Mouse (Mus musculus) stomach, embryonic 16.5 days (tissue): ENCODE results near the gene Gm15013. TPM values are rescaled to one million over a fixed set of nuclear protein-coding genes. Genes with fewer than 3 reads are reported as not detected.

ENCODE experiments used
- ATAC-seq: fragments of 200-750 bp; cut with Nextera tagmentation; 2 replicates; pipeline ENCODE4 v1.8.0; 2017; ENCODE audit warnings: moderate number of reproducible peaks, moderate TSS enrichment; ENCODE audit not compliant: insufficient read depth, low FRiP score
- H3K27ac ChIP-seq: fragments of 300-500 bp; sonication (generic); 2 replicates; pipeline ENCODE4 v1.5.1; 2014; ENCODE audit warnings: low read length
- H3K27me3 ChIP-seq: fragments of 300-500 bp; sonication (generic); 2 replicates; pipeline ENCODE4 v1.6.1; 2014; ENCODE audit warnings: low read length, control low read depth, mixed read lengths; ENCODE audit not compliant: control insufficient read depth, insufficient read depth
- H3K36me3 ChIP-seq: fragments of 300-500 bp; sonication (generic); 2 replicates; pipeline ENCODE4 v1.6.1; 2014; ENCODE audit warnings: low read length; ENCODE audit not compliant: control insufficient read depth, insufficient read depth
- H3K4me1 ChIP-seq: fragments of 300-500 bp; sonication (generic); 2 replicates; pipeline ENCODE4 v1.6.1; 2014; ENCODE audit warnings: low read length, control low read depth, mixed read lengths; ENCODE audit not compliant: control insufficient read depth, insufficient read depth
- H3K4me2 ChIP-seq: fragments of 300-500 bp; sonication (generic); 2 replicates; pipeline ENCODE4 v1.6.1; 2014; ENCODE audit warnings: low read depth, low read length, mixed read lengths
- H3K4me3 ChIP-seq: fragments of 300-500 bp; sonication (generic); replicated peaks from 2 replicates; pipeline ENCODE4 v1.5.1; 2014; ENCODE audit warnings: mild to moderate bottlenecking, low read length
- H3K9ac ChIP-seq: fragments of 300-500 bp; sonication (generic); 2 replicates; pipeline ENCODE4 v1.6.1; 2014; ENCODE audit warnings: low read length
- H3K9me3 ChIP-seq: fragments of 300-500 bp; sonication (generic); replicated peaks from 2 replicates; pipeline ENCODE4 v1.6.1; 2016; ENCODE audit warnings: low read length, control low read depth; ENCODE audit not compliant: control insufficient read depth
- WGBS: fragments of 180-500 bp; shearing (Covaris S2); extraction: QIAGEN DNeasy Blood & Tissue Kit; methylation state at CpG from one replicate; pipeline ENCODE4 v1.1.7; 2014; 5-methylcytosine and 5-hydroxymethylcytosine counted together
- polyA plus RNA-seq: library from polyadenylated mRNA; unstranded; fragments of >200 nt; fragmentation: Nextera tagmentation; extraction: Ambion mirVana; gene quantifications from 2 replicates; pipeline ENCODE4 v1.2.1, GENCODE M21; 2015

Gm15013 gene
- polyA plus RNA-seq, 1 experiment from 2014 or later = 0.45 TPM

DNA sequence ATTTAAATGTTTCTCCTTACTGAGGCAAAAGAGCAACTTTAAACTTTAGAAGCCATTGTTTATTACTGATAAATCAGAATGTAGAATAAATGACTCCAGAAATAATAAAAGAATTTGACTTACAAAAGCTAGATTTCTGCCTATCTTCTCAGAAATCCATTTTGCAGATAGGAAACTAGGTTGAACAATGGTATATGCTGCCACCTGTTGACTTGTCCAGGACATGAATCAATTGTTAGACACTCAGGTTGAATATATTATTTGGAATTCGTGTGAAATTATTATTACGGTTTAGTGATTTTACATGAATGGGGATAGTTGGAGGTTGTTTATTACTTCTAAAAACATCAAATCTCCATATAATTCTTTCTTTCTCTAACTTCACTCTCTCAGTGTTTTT lies 48.5 kb downstream of the Gm15013 start:
- no peaks in the 10 kb centered on the region for H3K9me3 ChIP-seq
- no peak overlapping the region for H3K27ac ChIP-seq
- no peak overlapping the region for H3K4me2 ChIP-seq
- WGBS = 56% methylated on average over 2 of the region's 2 CpGs
- no peak for ATAC-seq
- H3K27me3 ChIP-seq = no peaks in the 10 kb centered on the region
- no peaks in the 10 kb centered on the region for H3K36me3 ChIP-seq
- H3K4me1 ChIP-seq = no peaks in the 10 kb centered on the region
- H3K4me3 ChIP-seq = no peak overlapping the region
- no peak overlapping the region for H3K9ac ChIP-seq

Other genes starting within 250 kb of the Gm15013 start
- gene D330045A20Rik, start 234.1 kb downstream of the Gm15013 start, polyA plus RNA-seq = 1.8 and 2.9 TPM in 2 replicates
- 45.8 and 46.0 TPM in 2 replicates for gene Rnf128, start 151.2 kb downstream of the Gm15013 start, polyA plus RNA-seq
- 4.1 and 4.7 TPM in 2 replicates for gene Tbc1d8b, start 29.5 kb downstream of the Gm15013 start, polyA plus RNA-seq
- gene Ripply1, start 67.9 kb upstream of the Gm15013 start, polyA plus RNA-seq = 0.45 TPM in 1 of 2 replicates, not detected in the other
- 10.8 and 13.4 TPM in 2 replicates for gene Cldn2, start 86.3 kb upstream of the Gm15013 start, polyA plus RNA-seq
- gene Morc4, start 157.2 kb upstream of the Gm15013 start, polyA plus RNA-seq = 11.9 and 18.0 TPM in 2 replicates